Comparison of ENCODE assay signal across 15 mouse cellular contexts in the genomic region with DNA sequence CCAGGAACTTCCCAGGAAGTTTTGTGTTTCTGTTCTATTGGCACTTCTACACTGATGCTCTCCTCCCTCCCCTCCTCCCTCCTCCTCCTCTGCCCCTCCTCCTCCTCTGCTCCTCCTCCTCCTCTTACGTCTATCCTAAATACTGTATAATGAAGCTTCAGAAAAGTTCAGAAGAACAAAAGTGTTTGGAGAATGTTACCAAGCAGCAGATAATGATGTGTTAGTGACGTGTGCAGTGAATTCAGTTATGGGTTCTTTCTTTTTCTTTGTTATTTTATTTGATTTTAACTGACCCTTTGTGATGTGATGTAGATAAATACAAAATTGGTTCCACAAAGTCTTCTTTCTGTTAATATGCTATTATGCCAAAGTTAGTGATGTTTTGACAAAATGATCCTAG.
"Had no signal": no experiment of that assay in that cellular context is flagged by ENCODE, and none has a peak within 500 bp of the region (broad histone marks: within the 10 kb centered on the region; RNA-seq: fewer than 3 reads in every experiment).

No protein-coding gene starts in this region.

- H3K27ac ChIP-seq: kidney, postnatal 0 days; layer of hippocampus, adult 2 months; limb, embryonic 10.5 days; limb, embryonic 13.5 days; liver, embryonic 12.5 days; liver, embryonic 15.5 days had no signal

- ATAC-seq: intestine, postnatal 0 days; liver, embryonic 12.5 days had no signal

- H3K9me3 ChIP-seq: limb, embryonic 10.5 days; liver, embryonic 12.5 days; liver, embryonic 15.5 days had no signal

- DNase-seq: kidney, adult 2 months; kidney, postnatal 25 days; layer of hippocampus, adult 9-11 months; liver; lung, postnatal 14 days; midbrain, embryonic 14.5 days; thymus, postnatal 36 days had no signal

- H3K4me2 ChIP-seq: limb, embryonic 13.5 days; liver, embryonic 12.5 days; liver, embryonic 15.5 days; midbrain, embryonic 11.5 days had no signal

- H3K9ac ChIP-seq: limb, embryonic 13.5 days; liver, embryonic 12.5 days; liver, embryonic 15.5 days had no signal

- H3K4me3 ChIP-seq: layer of hippocampus, adult 2 months; limb, embryonic 10.5 days; limb, embryonic 13.5 days; liver, embryonic 12.5 days; liver, embryonic 15.5 days had no signal

- H3K27me3 ChIP-seq: limb, embryonic 13.5 days; liver, embryonic 12.5 days; liver, embryonic 15.5 days had no signal
